Mouse (Mus musculus) adrenal gland, postnatal 25 days (tissue): ENCODE measurements around the gene Atp11a. TPM values are rescaled to one million over a fixed set of nuclear protein-coding genes. Genes with fewer than 3 reads are reported as not detected.

Experiments used
- DNase-seq: peaks from one replicate; pipeline ENCODE4 v3.0.0; 2021; ENCODE audit warnings: mixed read lengths
- total RNA-seq: library from RNA; stranded (reverse); gene quantifications from 2 replicates; pipeline ENCODE4 v1.2.3, GENCODE M21; 2021

Atp11a gene
- total RNA-seq, 1 experiment from 2014 or later, result 173 TPM

DNA sequence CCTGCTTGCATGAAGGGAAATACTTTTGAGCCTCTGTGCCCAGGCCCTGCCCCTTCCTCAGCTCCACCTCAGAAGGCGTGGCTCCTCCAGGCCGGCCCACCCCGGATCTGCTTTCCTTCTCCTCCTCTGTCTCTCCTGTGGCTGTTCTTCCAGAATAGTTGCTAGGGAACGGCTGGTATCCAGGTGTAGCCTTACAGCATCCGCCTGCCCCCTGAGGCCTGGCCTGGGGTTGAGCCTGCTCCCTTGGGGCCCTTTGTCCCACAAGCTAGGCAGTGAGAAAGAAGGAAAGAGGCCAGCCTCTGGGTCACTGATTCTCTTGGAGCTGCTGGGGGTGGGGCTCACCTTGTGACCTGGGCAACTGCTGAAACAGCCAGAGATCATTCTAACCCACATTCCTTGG, 155.2 kb downstream of the Atp11a start:
- DNase-seq, result no peak

DNA sequence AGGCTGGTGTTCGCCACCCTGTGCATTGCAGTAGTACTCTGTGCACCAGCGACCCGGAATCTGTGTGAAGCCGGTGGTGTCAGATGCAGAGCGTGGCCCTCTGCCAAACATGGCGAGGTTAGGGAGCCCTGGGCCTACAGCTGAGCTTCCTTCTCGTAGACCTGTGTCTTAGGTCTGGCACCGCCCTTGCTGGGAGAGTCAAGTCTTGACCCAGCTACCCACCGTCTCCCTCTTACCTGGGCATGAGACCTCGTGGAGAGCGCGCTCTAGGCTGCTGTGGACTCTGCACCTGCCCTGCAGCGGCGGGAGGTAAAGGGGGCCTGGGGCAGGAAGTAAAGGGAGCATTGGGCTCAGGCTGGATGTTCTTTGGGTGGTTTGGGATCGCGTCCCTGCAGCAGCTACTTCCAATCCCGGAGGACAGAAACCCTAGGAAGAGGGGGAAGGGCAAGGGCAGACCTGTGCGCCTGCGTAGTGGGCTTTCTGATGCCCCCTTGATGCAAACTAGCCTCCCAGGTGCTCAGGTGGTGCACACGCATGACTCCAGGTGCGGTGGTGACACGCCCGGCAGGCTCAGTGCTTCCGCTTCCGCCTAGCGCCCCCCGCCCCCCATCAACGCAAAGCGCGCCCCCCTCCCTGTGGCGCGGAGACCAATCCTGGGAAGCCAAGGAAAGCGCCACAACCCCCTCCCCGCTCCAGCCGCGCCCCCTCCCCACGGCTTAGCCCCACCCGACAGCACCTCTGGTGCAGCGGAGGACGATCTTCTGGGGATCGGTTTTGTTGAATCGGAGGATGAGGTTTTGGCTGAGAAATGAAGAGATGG, 158.6 kb downstream of the Atp11a start:
- DNase-seq, result no peak

DNA sequence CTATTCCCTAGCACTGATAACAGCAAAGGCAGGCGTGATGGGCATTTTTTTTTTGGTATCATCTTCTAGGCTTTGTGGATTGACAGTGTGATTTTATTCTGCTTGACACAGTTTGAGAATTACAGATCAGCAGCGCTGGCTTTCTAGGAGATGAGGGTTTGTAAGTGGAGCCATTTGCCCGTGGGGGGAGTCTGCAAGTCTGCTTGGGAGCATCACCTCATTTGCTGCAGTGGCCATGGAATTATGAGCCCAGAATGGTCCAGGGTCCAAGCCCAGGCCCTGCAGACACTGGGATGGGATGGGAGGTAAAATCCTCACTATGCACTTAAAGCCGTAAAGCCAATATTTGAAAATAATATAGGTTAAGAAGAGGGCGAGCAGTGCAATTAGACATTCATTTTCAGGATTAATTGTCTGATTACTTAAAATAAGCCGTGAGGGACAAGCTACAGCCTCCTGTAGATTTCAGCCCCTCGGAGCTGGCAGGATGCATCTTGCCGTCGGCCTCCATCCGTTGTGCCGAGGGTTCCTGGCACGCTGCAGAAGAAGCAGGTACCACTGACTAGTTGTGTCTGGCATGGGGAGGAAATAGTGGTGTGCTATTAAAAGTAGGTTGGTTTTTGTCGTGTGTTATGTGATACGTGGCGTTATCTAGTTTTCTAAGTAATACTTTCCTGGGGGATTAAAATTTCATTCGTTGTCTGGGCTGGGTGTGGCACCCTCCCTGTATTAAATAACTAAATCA, 159.5 kb downstream of the Atp11a start:
- DNase-seq, result no peak

DNA sequence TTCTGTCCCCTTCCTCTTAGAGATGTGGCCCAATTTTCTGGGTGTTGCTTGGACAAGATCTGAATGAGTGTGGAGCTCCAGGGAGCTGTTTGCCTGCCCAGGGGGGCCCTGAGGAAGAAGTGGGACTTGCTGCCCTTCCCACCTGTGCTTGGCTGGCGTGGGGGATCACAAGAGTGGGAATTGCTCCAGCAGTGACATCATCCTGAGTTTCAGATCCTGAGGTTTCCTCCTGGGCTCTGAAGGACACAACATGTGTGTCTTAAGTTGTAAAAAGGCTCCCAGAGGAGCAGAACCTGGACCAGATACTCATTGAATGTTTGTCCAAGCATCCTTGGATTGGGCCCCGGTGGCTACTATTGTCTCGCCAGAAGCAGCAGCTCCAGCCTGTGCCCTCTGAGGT, 160.2 kb downstream of the Atp11a start:
- DNase-seq, result no peak

DNA sequence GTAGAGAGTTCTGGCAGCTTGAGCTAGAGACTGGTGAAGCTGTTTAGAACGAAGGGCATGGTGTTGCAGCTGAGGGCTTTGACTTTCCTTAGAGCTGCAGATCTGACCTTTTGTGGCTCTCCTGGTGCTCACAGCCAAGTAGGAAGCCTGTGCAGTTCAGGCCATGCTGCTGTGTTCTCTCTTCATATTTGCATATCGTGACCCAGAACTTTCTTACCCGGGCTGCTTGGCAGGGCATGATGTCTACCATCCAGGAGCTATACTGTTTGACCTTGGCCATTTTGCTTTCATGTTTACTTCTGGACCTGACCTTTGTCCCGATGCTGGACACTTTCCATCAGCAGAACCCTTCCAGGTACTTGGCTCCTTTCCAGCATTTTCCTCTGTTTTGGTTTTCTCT, 161.0 kb downstream of the Atp11a start:
- no peak for DNase-seq

Other genes starting within 250 kb of the Atp11a start
- gene Spaca7, start 184.0 kb upstream of the Atp11a start, total RNA-seq, result not detected in 2 replicates
- gene Tubgcp3, start 84.8 kb upstream of the Atp11a start, total RNA-seq, result 34.8 and 38.6 TPM in 2 replicates
- gene Mcf2l, start 116.8 kb downstream of the Atp11a start, total RNA-seq, result 26.9 and 27.1 TPM in 2 replicates